Mouse (Mus musculus) adrenal gland, adult 2 months (tissue): ENCODE data around the gene Nedd8. TPM values are rescaled to one million over a fixed set of nuclear protein-coding genes. Genes with fewer than 3 reads are reported as not detected.

Source experiments
- DNase-seq: peaks from one replicate; pipeline ENCODE4 v3.0.0; 2021
- long read RNA-seq: library from polyadenylated mRNA; stranded (forward); transcript quantifications from one replicate; pipeline ENCODE4 v2.0.0, GENCODE M21; 2021
- polyA plus RNA-seq: library from polyadenylated mRNA; depleted of rRNA; stranded (reverse); fragments of >200 nt; gene quantifications from 2 replicates; pipeline ENCODE4 v1.2.3, GENCODE M21; 2012; rRNA removed
- total RNA-seq, 2 experiments: library from RNA; stranded (reverse); gene quantifications; 2 replicates each; pipeline ENCODE4 v1.2.3; 2021

Gene Nedd8
- total RNA-seq (100 to 1,000 TPM; 352 to 392 TPM), polyA plus RNA-seq (214 and 281 TPM in 2 replicates)
- long read RNA-seq, transcript Nedd8-201 (4 exons, 824 nt): major isoform, 130 of 134 reads
- long read RNA-seq, partial matches to known transcripts: 1 of 134 reads
- long read RNA-seq, other reads (novel, unspliced or antisense): 2 of 134 reads

- peak; percentile 94 for DNase-seq
Measured at GRCm38 (mm10) chr14:55671833-55672740, at the start of gene Nedd8, which contains the start of gene Gmpr2. Gene Nedd8 (minus strand): TSS chr14:55672124. Gene Gmpr2 (plus strand): TSS chr14:55671941.

GRCm38 (mm10) chr14:55721076-55721475, 49.2 kb upstream of the Nedd8 start:
- no peak for DNase-seq

DNA sequence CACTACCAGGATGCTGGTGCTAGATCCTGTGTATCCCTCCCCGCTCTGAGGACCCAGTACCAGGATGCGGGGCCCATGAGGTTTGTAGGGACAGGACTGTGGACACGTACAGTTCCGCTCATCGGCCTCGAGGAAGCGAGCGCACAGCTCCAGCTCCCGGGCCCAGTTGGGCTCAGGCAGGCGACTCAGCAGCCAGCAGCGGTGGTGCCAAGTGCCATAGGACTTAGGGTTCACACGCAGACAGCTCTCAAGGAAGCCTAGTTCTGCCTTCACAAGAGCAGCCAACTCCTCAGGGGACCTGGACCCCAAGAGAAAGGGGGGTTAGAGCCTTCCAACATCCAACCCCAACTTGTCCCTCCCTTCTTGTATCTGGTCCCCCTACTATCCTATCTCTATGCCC, 48.7 kb upstream of the Nedd8 start:
- no peak for DNase-seq

DNA sequence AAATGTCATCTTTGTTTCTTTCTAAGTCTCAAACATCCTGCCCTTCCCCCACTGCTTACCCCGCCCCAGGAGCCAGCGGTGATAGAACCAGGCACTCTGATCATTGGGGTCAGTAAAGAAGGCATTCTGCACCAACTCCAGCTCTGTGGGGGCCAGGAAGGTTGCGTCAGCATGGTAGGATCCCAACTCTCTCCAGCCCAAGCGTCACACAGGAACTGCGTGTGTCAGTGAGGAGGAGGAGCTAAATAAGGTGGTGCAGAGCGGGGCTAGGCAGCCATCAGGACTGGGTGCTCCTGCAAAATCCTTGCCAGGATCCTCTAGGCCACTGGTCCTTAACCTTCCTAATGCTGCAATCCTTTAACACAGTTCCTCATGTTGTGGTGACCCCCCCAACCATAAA, 47.8 kb upstream of the Nedd8 start:
- DNase-seq: no peak

DNA sequence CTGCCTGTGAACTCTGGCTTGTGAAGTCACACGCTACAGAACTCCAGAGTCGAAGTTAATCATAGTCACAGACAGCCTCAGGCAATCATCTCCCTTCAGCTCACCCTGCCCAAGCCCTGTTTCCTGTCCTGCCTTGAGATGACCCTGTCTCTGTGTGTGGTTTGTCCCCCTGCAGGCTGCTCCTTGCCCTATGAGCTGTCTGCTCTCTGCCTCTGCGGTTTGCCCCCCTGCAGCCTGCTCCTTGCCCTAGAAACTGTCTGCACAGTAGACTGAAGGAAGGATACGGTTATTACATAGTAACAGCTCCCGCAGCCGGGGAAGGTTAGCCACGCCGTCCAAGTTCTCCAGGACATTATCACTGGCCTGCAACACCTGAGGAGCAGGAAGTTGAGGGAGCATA, 45.0 kb upstream of the Nedd8 start:
- no peak for DNase-seq

DNA sequence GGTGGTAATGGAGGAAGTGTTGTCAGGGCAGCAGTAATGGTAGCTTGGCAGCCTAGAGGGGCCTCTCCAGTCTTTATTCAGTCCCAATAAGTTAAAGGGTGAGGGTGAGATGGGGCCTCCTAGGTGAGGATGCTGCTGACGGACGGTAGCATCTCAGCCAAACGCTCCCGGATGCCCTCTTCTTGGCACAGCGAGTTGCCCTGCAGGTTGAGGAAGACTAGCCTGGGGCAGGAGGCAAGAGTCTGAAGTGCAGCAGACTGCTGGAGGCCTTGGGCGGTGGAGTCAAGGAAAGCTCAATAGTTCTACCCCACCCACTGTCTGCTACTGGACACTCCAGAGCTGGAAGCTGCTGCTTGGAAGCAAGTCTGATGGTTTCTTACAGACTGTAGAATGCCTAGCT, 44.3 kb upstream of the Nedd8 start:
- DNase-seq: no peak

GRCm38 (mm10) chr14:55714893-55715292, 43.0 kb upstream of the Nedd8 start:
- no peak for DNase-seq

- no peak for DNase-seq
Measured at GRCm38 (mm10) chr14:55713729-55714122, 41.8 kb upstream of the Nedd8 start, which contains the start of gene Tgm1. Gene Tgm1 (minus strand): TSS chr14:55713926.

GRCm38 (mm10) chr14:55713007-55713728, 41.2 kb upstream of the Nedd8 start:
- DNase-seq: peak; percentile 56

- DNase-seq: no peak
Measured at GRCm38 (mm10) chr14:55711786-55712185, 39.9 kb upstream of the Nedd8 start.

GRCm38 (mm10) chr14:55709509-55709908, 37.6 kb upstream of the Nedd8 start:
- no peak for DNase-seq

GRCm38 (mm10) chr14:55707397-55707796, 35.5 kb upstream of the Nedd8 start:
- no peak for DNase-seq

DNA sequence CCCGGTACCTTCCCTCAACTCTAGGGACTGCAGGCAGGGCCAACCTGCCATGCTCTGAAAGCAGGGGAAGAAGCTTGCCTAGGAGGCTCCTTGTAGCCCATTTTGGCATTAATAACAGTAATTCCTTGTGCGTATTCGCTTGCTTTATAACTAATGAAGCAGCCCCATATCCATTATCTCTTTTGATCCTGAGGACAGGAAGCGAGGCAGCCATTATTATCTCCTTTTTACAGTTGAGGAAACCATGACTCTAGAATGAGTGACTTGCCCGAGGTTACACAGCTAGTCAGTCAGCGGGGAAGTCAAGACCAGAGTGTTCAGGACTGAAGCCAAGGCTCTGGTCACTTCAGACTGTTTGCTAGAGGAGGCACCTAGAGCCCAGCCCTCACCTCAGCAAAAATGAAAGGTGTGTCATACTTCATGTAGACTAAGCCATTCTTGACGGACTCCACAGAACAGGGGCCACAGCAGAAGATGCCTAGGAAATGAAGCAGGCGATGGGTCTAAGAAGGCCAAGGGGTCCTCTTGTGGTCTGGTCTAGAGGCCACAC, 34.2 kb upstream of the Nedd8 start:
- no peak for DNase-seq

DNA sequence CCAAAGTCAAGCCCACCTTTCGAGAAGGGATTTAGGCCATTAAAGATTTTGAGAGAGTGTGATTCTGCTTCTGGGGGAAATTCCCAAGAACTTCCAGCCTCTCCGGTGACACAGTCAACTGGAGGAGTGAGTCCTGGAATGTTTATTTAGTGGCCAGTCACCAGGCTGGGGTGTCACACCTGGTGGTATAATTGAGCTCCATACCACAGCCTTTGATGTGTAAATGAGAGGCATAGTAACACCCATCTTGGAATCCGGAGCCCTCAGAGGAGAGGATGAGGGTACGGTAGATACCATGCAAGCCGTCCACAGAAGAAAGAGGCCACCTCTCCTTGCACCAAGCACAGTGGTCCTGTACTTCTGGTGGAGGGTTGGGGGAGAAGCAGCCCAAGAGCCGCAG, 30.8 kb upstream of the Nedd8 start:
- DNase-seq: no peak

DNA sequence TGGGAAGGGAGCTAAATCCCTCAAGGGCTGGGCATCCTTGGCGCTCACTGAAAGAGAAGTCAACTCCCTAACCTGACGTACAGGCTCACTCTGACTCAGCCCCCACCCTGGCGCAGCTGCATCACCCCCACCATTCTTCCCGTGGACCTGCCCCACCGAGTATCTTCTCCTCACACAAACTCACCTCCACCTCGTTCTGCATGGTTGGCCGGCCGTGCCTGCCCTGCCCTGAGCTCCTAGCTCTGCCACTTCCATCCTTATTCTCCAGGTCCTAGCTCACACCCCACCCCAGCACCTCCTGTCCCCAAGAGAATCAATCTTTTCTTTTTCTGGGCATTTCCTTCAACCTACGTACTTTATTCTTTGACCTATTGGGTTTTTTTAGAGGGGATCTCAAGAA, 29.2 kb upstream of the Nedd8 start:
- DNase-seq: no peak

DNA sequence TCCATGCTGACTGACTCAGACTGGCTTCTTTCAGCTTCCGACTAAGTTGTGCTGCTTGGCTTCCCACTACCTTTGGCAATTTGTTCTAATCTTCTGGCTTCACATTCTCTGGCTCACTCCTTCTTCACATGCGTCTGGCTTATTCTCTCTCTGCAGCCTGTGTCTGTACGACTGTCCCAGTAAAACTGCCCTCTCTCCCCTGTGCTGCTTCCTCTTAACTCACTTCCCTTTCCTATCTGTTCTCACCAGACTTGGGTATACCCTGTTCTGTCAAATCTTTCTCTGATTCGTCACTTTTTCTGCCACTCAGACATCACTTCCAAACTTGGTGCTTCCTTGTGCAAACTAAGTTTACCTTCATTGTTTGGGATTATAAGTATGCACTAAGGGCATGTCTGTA, 25.3 kb upstream of the Nedd8 start:
- DNase-seq: no peak

DNA sequence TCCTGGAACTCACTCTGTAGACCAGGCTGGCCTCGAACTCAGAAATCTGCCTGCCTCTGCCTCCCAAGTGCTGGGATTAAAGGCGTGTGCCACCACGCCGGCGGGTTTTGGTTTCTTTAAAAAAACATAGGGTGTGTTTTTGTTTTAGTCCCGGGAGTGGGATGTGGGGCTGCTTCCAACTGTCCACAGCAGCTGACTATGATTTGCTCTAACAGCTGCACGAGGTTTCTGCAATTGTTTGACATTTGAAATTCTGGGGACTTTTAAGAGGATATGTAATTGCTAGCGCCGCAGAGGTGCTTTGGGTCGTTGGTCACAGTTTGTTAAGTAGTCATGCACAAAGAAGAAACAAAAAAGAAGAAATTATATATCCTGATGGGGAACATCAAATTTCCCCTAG, 17.5 kb upstream of the Nedd8 start:
- DNase-seq: no peak

- DNase-seq: no peak
Measured at GRCm38 (mm10) chr14:55682118-55682493, 10.2 kb upstream of the Nedd8 start.

GRCm38 (mm10) chr14:55681160-55682117, 9.5 kb upstream of the Nedd8 start, which contains the start of gene Tinf2:
Gene Tinf2 (minus strand): TSS chr14:55681820.
- peak; percentile 95 for DNase-seq

- DNase-seq: no peak
Measured at GRCm38 (mm10) chr14:55677615-55678014, 5.7 kb upstream of the Nedd8 start.

DNA sequence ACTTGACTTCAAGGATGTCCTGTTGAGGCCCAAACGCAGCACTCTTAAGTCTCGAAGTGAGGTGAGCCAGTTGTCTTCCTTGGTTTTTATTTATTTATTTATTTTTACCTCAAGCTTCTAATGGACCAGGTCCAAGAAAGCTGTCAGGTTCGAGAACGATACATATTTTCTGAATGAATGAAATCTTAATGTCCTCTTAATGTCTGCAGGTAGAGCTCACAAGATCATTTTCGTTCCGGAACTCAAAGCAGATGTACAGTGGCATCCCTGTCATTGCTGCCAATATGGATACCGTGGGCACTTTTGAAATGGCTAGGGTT, 777 bp upstream of the Nedd8 start:
- no peak for DNase-seq

DNA sequence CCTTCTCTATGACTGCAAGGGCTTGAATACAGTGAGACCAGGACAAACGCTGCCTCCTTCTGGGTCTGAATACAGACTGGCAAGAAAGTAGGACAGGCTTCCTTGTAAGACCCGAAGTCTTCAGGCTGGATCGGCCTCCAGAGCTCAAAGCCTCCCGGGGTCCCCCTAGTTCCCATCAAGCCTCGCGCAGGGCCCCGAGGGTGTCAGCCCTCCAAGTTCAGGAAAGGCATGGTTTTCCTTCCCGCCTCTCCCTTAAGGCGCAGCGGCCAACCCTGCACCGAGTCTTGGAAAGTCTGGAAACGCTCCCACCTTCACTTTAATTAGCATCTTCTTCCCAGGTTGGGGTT, 465 bp downstream of the Nedd8 start:
- DNase-seq: no peak
